Mouse (Mus musculus) layer of hippocampus, adult 8-10 months (tissue): ENCODE measurements around the gene Ccdc85c. TPM values are rescaled to one million over a fixed set of nuclear protein-coding genes. Genes with fewer than 3 reads are reported as not detected.
A peak's percentile ranks its signal among the peaks of the same experiment; 100 is the strongest.

Source experiments
- DNase-seq, 2 experiments: peaks; one replicate each; pipeline ENCODE4 v3.0.0; 2022; ENCODE audit warnings: low spot score in 2 of 2
- total RNA-seq, 4 experiments: library from RNA; stranded (reverse); gene quantifications; 2 replicates each; pipeline ENCODE4 v1.2.4; 2022

Gene Ccdc85c
- 10 to 100 TPM; 56.3 to 67.6 (median 63.0) TPM for total RNA-seq

DNA sequence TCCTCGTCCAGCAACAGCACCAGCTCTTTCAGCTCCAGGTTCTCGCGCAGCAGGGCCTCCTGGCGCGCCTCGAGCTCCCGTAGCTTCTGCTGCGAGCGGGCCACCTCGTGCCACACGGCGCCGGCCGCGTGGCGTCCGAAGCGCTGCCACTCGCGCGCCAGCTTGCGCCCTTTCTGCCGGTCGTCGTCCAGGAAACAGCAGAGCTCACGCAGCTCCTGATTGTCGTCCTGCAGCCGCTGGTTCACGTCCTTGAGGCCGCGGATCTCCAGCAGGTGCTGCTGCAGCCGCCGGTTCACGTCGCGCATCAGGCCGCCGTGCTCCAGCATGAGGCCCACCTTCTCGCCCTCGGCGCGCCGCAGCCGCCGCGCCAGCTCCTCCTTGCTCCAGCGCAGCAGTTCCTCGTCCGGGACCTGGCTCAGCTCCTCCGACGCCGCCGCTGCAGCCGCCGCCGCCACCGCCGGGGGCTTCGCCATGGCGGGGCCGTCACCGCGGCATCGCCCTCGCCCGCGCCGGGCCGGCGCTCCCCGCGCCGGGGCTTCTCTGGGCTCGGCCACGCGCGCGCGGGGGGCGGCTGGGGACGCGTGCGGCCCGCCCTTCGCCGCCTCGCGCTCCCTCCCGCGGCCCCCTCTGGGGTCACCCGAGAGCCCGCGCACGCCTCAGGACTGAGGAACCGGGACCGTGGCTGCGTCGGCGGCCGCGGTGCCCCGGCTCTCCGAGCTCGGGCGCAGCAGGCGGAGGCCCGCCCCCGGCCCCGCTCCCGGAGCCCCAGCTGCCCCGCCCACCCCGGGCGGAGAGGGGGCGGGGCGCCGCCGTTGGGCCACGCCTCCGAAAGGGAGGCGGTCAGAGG is at the start of gene Ccdc85c:
Ccdc85c (minus strand) TSS at position 765 of the 847 bp plus-strand sequence.
- DNase-seq, result peak in 1 of 2 experiments; percentile 33

DNA sequence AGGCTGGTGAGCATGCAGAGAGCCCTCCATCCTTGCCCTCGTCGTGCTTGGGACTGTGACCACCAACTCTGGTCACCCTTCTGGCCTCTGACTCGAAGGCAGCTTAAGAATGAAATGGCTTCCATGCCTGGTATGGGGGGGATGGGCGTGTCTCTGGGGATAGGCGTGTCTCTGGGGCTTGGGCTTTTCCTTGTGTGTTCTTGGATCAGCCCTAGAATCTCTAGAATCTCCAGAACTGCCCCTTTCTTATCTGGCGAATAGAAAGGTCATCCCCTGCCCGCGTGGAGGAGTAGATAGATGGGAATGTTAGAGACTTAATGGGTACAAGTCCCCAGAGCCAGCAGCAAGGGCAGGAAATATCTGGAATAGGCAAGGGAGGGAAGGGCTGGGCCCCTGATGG is 44.9 kb upstream of the Ccdc85c start:
- DNase-seq, result no peak

DNA sequence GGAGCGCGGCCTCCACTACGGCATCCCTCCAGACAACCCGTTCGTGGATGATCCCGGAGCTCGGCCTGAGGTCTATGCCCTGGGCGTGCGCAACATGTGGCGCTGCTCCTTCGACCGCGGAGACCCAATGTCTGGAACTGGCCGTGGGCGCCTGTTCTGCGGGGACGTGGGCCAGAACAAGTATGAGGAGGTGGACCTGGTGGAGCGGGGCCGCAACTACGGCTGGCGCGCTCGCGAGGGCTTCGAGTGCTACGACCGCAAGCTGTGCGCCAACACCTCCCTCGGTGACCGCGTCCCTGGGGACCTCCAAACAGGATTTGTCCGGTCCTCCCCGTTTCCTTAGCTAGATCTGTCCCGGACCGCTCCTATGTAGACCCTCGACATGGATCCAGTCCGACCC is 43.3 kb upstream of the Ccdc85c start:
- no peak for DNase-seq

DNA sequence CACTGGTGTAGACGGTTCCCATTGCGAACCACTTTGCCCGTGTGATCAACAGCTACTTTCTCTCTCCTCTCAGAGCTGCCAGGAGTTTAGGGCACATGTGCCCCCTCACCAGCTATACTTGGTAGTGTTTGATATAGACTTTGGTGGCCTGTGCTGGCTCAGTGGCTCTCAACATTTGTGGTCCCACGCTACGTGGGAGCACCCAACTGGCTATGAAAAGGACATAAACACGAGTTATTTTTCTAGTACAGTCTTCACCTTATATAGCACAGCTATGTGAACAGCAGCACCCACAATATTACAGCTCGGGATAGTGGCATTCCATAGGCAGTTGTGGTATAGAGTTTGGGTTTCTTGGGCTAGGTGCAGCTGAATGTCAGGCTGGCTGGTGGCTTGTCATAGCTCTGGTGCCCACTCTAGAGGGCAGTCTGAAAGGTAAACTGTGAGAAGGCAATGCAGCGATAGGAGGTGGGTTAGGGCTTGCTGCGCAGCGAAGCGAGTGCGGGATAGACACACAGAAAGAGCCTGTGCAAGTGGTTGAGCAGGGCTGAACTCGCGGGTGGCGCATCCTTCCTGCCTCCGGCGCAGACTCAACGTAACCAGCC is 42.7 kb upstream of the Ccdc85c start:
- DNase-seq, result no peak

DNA sequence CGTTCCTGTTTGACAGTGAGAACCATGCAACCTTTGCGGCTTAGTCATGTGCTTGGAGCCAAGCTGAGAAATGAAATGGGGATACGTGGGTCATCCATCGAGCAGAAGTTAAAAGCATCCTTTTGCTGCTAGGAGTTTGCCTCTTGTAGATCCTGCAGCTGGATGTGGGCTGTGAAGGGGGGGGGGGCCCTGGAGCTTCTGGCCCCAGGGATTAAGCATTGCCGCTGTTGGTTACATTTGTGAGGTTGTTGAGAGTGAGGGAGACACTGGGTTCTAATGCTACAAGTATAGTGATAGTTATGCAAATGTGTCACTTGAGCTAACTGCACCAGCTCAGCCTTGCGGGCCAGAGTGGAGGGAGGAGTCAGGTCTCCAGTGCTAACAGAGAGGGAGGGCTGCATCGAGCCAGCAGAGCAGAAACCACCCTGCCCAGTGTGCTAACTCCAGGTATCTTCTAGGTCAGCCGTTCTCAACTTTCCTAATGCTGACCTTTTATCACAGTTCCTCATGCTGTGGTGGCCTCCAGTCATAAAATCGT is 42.0 kb upstream of the Ccdc85c start:
- DNase-seq, result no peak

DNA sequence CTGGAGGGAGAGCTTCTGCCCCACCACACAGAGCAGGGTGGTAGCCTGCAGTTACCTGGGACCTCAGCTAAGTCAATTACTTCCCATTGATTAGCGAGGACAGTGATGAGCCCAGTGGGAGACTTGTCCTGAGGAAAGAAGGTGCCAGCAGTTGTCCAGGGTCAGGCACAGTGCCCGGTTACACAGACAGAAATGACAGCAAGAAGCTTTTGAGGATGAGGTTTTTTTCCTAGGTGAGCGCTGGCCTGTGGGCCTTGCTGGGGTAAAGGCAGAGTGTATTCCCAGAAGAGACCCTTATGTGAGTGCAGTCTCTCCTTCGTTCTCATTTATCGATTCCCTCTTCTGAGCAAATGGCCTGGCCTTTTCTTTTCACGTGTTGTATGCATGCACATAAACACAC is 41.4 kb upstream of the Ccdc85c start:
- DNase-seq, result no peak

DNA sequence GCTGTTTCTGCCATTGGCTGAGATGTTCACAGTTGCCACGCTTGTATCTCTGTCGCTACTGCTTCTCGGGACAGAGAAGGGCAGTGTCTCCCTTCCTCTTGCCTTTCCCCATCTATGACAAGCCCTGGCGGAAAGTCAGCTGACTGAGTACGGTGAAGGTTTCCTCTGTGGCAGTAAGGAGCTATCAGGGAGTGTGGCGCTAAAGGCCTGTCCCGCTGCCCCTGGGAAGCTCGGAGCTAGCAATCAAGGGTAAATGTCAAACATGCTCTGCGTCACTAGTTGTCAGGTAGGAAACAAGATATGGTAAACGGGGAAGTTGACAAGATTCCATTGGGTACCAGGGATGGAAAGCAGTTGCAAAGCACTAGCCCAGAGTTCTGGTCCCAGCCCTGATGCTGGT is 40.6 kb upstream of the Ccdc85c start:
- DNase-seq, result no peak

DNA sequence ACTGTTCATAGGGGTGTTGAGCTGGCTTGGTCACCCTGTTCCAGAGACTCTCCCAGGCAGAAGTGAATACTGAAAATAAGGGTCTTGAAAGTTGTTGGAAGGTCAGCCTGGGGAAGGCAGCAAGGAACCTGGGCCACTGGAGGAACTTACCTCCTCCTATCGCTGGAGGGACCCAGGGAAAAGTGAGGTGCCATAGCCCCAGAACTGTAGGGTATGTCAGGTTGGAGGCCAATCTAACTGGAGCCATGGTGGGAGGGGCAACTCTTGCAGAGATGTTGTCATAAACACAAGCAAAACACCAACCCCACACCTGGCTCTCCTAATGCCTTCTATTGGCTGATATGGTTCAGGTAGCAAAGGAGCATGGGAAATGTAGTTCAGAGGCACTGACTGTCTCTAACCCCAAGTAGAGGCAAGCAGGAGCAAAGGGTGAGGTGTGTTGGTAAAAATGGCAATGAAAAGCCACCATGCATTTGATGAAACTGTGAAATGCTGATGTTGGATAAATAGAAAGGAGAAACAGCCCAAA is 38.1 kb upstream of the Ccdc85c start:
- DNase-seq, result no peak

DNA sequence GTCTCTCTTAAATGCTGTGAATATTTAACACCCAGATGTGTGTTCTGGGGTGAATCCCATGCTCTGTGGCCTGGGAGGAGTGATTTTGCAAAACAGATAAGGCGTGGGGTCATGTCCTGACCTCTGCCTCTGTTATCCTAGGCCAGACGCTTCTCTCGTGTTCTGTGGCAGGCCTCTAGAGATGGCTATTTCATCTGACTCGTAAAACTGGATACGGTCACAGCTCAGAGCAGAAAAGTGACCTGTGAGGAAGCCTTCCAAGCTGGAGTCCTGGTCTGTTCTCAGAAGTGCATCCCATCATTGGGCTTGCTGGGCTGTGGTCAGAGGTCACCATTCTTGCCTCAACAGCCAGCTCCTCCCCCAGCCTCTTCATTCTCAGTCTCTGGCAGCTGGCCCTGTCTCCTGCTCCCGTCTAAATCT is 37.2 kb upstream of the Ccdc85c start:
- no peak for DNase-seq

DNA sequence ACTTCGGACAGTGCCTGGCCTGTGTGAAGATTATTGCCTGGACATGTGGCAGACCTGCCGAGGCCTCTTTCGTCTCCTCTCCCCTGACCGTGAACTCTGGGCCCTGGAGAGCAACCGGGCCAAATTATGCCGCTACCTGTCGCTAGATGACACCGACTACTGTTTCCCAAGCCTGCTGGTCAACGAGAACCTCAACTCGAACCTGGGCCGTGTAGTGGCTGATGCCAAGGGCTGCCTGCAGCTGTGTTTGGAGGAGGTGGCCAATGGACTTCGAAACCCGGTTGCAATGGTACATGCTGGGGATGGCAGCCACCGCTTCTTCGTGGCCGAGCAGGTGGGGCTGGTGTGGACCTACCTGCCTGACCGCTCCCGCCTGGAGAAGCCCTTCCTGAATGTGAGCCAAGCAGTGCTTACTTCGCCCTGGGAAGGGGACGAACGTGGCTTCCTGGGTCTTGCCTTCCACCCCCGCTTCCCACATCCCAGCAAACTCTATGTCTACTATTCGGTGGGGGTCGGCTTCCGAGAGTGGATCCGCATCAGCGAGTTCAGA is 36.6 kb upstream of the Ccdc85c start:
- DNase-seq, result no peak

DNA sequence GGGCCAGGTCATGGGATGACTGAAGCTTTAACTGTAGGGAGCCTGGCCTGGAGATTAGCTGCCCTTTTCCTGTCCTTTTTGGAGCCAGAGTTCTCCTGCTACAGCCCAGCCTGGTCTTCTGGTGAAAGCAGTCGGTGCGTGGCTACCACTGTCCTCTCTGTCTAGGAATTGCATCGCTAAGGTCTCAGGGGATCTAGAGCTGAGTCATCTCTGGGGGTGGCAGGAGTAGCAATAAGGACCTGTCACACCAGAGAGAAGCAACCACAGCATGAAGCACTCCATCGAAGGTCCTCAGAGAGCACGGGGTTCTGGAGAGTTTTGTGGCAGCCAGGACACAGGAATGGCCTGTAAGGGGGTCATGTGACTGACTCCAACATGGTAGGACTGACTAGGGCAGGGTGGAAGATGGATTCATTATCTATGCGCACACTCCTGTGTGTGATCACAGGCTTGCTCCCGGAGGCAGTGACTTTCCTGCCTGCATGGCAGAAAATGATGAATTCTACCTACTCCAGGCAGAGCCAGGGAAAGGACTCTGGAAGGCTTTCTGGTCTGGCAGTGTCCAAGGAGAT is 35.3 kb upstream of the Ccdc85c start:
- DNase-seq, result no peak

DNA sequence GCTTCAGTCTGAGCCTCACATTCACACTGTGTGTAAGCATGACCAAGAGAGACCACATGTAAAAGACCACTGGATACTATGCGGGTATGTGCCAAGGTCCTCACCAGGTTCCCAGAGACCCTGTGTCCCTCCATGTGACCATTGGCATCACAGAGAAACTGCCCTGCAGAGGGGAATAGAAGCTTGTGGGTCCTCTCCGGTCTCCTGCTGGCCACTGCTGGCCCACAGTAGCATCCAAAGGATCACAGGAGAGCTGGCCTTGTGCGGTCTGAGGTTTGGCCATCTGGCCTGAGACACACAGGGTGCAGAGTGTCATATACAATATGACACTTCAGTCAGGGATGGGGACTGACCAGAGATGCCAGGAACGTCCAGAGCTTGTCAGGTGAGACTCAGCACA is 34.8 kb upstream of the Ccdc85c start:
- no peak for DNase-seq

DNA sequence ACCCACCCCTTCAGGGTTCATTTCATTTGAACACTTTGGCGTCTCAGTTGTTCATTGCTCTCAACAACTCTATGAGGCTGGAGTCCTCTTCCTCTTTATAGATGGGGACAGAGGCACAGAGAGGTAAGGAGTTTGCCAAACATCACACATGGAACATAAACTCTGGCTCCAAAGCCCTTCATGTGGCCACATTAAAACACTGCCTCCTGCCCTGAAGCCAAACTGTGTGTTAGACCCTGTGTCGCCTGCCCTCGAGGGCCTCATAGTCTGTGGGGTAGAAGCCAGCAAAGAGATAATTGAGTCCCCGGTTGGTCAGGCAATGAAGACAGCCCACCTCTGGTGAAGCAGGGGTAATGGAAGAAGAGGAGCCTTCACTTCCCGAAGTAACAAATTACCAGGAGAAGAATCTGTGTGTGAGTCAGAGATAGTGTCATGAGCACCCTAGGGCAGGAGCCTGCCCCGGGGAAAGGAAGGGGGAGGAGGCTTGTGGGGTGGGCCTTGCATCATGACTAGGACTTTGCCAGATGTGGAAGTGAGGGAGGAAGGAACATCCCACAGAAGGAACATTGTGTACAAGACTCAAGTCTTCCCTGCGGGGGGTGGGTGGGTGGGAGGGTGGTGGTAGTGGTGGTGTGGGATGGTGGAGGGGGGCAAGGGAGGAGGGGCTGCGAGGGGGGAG is 34.0 kb upstream of the Ccdc85c start:
- no peak for DNase-seq

DNA sequence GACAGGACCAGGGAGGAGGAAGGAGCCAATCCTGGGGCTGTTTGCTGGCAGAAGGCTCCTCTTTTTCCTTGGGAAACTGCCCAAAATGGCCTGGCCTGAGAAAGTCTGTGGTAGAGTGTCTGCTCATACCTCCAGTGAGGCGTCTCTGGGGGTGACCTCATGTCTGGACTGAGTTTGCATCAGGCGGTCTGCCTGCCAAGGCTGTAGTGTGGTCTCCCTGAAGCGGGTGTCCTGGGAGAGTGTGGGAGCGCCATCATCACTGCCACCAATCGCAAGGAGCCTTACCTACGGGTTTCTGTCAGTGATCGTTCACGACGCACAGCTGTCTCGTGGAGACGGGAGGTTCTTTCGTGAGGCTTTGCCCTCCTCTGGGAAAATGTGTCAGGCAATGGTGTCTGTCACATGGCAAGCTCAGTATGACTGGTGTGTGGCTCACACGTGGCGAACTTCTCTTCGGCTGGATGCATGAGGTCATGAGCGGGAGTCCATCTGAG is 33.2 kb upstream of the Ccdc85c start:
- no peak for DNase-seq

DNA sequence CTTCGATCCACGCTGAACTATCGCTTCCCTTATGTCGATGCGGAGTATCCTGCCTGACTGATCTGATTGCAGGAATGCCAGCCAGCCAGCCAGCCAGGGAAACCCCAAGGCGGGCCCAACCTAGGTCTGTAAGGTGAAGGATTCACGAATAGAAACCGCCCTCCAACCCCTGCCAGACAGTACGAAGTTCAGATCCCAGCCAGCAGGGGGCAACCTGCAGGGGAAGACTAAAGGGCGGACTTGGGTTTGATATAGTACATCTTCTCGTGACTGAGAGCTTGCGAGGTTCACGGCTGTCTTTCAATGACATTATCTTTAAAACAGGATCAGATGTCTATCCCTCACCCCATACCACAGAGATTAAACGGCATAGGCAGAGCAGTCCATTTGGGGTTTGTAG is 32.3 kb upstream of the Ccdc85c start:
- DNase-seq, result no peak

DNA sequence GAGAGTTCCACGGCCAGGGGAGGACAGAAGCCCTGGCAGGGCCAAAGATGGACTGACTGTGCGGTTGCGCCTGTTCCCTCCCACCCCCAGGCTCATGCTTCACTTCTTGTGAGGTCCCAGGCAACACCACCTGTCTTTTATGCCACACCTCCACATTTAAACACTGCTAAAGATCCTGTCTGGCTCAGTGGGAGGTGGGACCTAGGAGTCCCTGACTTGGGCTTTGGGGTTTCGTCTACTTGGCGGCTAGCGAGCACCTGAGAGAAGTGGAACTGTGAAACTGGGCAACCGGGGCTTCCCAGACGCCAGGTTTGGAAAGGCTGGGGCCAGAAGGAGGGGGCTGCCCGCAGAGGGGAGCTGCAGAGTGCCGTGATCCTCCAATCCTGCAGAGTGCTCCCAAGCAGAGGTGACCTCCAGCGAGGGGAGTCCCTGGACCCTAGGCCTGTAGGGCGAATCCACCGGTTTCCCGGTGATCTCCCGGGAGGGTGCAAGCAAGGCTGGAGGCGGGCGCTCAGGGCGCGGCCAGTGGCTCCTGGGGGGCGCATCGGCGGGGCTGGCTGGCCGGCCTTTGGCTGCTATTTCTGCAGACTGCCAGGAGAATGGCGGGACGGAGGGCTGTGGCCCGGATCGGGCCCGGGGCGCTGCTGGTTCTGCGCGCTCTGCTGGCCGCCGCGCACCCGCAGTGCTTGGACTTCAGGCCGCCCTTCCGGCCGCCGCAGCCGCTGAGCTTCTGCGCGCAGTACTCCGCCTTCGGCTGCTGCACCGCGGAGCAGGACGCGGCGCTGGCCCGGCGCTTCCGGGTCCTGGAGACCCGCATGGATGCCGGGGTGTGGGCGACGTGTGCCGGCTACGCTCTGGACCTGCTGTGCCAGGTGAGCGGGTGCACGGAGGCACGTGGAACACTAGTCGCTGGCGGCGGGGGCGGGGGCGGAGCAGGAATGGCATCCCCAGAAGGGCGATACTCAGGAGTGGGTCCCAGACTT is 30.9 kb upstream of the Ccdc85c start, which contains the start of gene Hhipl1:
Hhipl1 (plus strand) TSS at position 459 of the 983 bp plus-strand sequence.
- no peak for DNase-seq

DNA sequence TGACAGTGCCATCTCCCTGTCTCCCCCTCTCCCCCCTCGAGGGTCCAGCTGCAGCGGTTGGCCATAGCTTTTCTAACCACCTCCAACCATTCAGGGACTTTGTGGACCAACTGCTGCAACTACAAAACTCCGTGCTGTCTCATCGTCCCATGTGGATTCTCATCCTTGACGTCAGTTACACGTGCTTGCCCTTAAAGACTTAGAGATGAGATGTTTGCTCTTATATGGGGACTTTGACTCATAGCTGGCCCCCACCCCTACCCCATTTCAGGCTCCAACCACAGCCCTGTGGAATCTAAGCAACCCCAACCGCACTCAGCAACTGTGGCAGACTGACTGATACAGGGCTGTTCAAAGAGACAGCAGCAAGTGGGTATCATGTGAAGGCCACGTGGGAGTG is 29.9 kb upstream of the Ccdc85c start:
- no peak for DNase-seq

DNA sequence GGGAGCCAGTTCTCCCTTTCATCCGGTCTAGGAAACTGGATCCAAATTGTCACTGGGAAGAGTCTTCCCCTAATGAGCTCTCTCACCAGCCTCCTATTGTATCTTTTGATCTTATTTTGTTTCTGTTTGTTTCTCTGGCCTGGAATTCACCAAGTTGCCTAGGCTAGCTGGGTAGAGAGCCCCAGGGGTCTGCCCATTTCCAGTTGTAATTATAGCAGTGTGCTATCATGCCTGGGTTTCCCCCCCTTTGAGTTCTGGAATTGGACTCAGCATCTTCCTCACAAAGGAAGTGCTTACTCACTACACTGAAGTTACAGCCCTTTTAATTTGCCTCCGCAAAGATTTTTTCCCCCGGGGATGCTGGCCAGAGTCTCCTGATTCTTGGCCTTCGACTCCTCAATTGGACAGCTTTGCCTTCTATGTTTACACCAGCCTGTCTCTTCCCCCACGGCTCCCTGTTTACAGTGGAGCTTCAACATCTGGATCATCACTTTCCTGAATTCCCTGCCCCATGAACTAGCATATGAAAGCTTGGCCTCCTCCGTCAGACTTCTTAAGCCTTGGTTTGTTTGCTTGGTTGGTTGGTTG is 28.6 kb upstream of the Ccdc85c start:
- DNase-seq, result no peak

DNA sequence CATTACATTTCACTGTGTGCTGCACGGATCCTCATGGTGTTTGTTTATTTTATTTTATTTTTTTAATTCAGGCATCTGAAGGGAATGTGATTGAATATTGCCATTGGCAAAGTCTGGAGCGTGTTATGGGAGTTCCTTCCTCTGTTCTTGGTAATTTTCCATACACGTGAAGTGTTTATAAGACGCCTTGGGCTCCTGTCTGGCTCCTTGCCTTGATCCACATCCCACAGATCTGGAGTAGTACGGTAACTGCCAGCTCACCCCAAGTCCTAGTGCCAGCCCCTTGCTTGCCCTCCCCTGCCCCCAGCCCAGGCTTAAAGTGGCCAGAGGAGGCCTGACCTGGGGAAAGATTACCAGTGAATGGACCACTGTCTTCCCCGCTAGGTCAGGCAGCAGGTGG is 25.8 kb upstream of the Ccdc85c start:
- no peak for DNase-seq
